Mouse (Mus musculus) stomach, embryonic 15.5 days (tissue): Measurements from ENCODE around the gene Dtx4. TPM values are rescaled to one million over a fixed set of nuclear protein-coding genes. Genes with fewer than 3 reads are reported as not detected.

Experiments
- ATAC-seq: fragments of 200-750 bp; cut with Nextera tagmentation; 2 replicates; pipeline ENCODE4 v1.8.0; 2017; ENCODE audit warnings: low read depth, moderate number of reproducible peaks, moderate TSS enrichment; ENCODE audit not compliant: insufficient read depth, low FRiP score
- H3K27ac ChIP-seq: fragments of 300-500 bp; sonication (generic); 2 replicates; pipeline ENCODE4 v1.5.1; 2015; ENCODE audit warnings: mild to moderate bottlenecking, inconsistent platforms
- H3K27me3 ChIP-seq: fragments of 300-500 bp; sonication (generic); replicated peaks from 2 replicates; pipeline ENCODE4 v1.6.1; 2015; ENCODE audit warnings: inconsistent platforms
- H3K36me3 ChIP-seq: fragments of 300-500 bp; sonication (generic); 2 replicates; pipeline ENCODE4 v1.6.1; 2015; ENCODE audit warnings: inconsistent platforms
- H3K4me1 ChIP-seq: fragments of 300-500 bp; sonication (generic); 2 replicates; pipeline ENCODE4 v1.6.1; 2015; ENCODE audit warnings: inconsistent platforms
- H3K4me2 ChIP-seq: fragments of 300-500 bp; sonication (generic); 2 replicates; pipeline ENCODE4 v1.6.1; 2015; ENCODE audit warnings: mild to moderate bottlenecking, inconsistent platforms
- H3K4me3 ChIP-seq: fragments of 300-500 bp; sonication (generic); replicated peaks from 2 replicates; pipeline ENCODE4 v1.5.1; 2015; ENCODE audit warnings: inconsistent platforms
- H3K9ac ChIP-seq: fragments of 300-500 bp; sonication (generic); 2 replicates; pipeline ENCODE4 v1.6.1; 2015; ENCODE audit warnings: inconsistent platforms
- H3K9me3 ChIP-seq: fragments of 300-500 bp; sonication (generic); 2 replicates; pipeline ENCODE4 v1.6.1; 2016; ENCODE audit warnings: inconsistent platforms
- WGBS: fragments of 180-500 bp; shearing (Covaris S2); methylation state at CpG from one replicate; pipeline ENCODE4 v1.1.7; 2015; 5-methylcytosine and 5-hydroxymethylcytosine counted together
- polyA plus RNA-seq: library from polyadenylated mRNA; unstranded; fragments of >200 nt; fragmentation: Nextera tagmentation; extraction: Ambion mirVana; gene quantifications from 2 replicates; pipeline ENCODE4 v1.2.1, GENCODE M21; 2015

Gene Dtx4
- polyA plus RNA-seq, 1 experiment from 2014 or later: 14.7 TPM

- no peaks in the 10 kb centered on the region for H3K27me3 ChIP-seq
- no peak overlapping the region for H3K4me2 ChIP-seq
- no peaks in the 10 kb centered on the region for H3K9me3 ChIP-seq
- H3K36me3 ChIP-seq: no peaks in the 10 kb centered on the region
- H3K4me1 ChIP-seq: no peaks in the 10 kb centered on the region
- H3K9ac ChIP-seq: no peak overlapping the region
- WGBS: 17% methylated on average over 2 of the region's 2 CpGs
- no peak for ATAC-seq
- no peak overlapping the region for H3K4me3 ChIP-seq
- H3K27ac ChIP-seq: no peak overlapping the region
These were observed 68.2 kb downstream of the Dtx4 start for GRCm38 (mm10) chr19:12433033-12433432.

- Histone ChIP-seq H3K27ac (no peak within 1 kb of the TSS), H3K4me2 (no peak within 1 kb of the TSS), H3K36me3 (no peaks in the 10 kb centered on the region), H3K27me3 (no peaks in the 10 kb centered on the region), H3K4me1 (no peaks in the 10 kb centered on the region), H3K4me3 (no peak within 1 kb of the TSS), H3K9ac (no peak within 1 kb of the TSS), H3K9me3 (no peaks in the 10 kb centered on the region)
- ATAC-seq: no peak
- WGBS: 92% methylated on average over 6 of the region's 6 CpGs
These were observed 73.6 kb downstream of the Dtx4 start, which contains the start of gene Pfpl for GRCm38 (mm10) chr19:12427605-12428004. Gene Pfpl, plus strand, starts transcription at chr19:12427905.

GRCm38 (mm10) chr19:12427101-12427500 is 74.2 kb downstream of the Dtx4 start:
- H3K27ac ChIP-seq: no peak overlapping the region
- no peak overlapping the region for H3K9ac ChIP-seq
- no peaks in the 10 kb centered on the region for H3K9me3 ChIP-seq
- H3K27me3 ChIP-seq: no peaks in the 10 kb centered on the region
- ATAC-seq: no peak
- H3K4me3 ChIP-seq: no peak overlapping the region
- H3K36me3 ChIP-seq: no peaks in the 10 kb centered on the region
- no peak overlapping the region for H3K4me2 ChIP-seq
- 67% methylated on average over 5 of the region's 5 CpGs for WGBS
- H3K4me1 ChIP-seq: no peaks in the 10 kb centered on the region

GRCm38 (mm10) chr19:12421680-12422079 is 79.6 kb downstream of the Dtx4 start:
- Histone ChIP-seq H3K4me3 (no peak overlapping the region), H3K4me2 (no peak overlapping the region), H3K9me3 (no peaks in the 10 kb centered on the region), H3K9ac (no peak overlapping the region), H3K4me1 (no peaks in the 10 kb centered on the region), H3K27me3 (no peaks in the 10 kb centered on the region), H3K27ac (no peak overlapping the region), H3K36me3 (no peaks in the 10 kb centered on the region)
- ATAC-seq: no peak
- WGBS: 83% methylated on average over 1 of the region's 1 CpGs

GRCm38 (mm10) chr19:12420555-12420954 is 80.7 kb downstream of the Dtx4 start:
- H3K4me3 ChIP-seq: no peak overlapping the region
- no peaks in the 10 kb centered on the region for H3K9me3 ChIP-seq
- no peak for ATAC-seq
- 68% methylated on average over 6 of the region's 6 CpGs for WGBS
- no peaks in the 10 kb centered on the region for H3K4me1 ChIP-seq
- no peak overlapping the region for H3K9ac ChIP-seq
- no peak overlapping the region for H3K4me2 ChIP-seq
- H3K36me3 ChIP-seq: no peaks in the 10 kb centered on the region
- H3K27me3 ChIP-seq: no peaks in the 10 kb centered on the region
- H3K27ac ChIP-seq: no peak overlapping the region

GRCm38 (mm10) chr19:12418312-12418711 is 82.9 kb downstream of the Dtx4 start:
- Histone ChIP-seq H3K9me3 (no peaks in the 10 kb centered on the region), H3K36me3 (no peaks in the 10 kb centered on the region), H3K27ac (no peak overlapping the region), H3K4me2 (no peak overlapping the region), H3K27me3 (no peaks in the 10 kb centered on the region), H3K4me1 (no peaks in the 10 kb centered on the region), H3K4me3 (no peak overlapping the region), H3K9ac (no peak overlapping the region)
- no peak for ATAC-seq
- 26% methylated on average over 3 of the region's 3 CpGs for WGBS

GRCm38 (mm10) chr19:12417361-12417760 is 83.9 kb downstream of the Dtx4 start, which contains the start of gene Olfr1441:
Gene Olfr1441, plus strand, starts transcription at chr19:12417433.
- Histone ChIP-seq H3K9me3 (no peaks in the 10 kb centered on the region), H3K27me3 (no peaks in the 10 kb centered on the region), H3K4me3 (no peak within 1 kb of the TSS), H3K27ac (no peak within 1 kb of the TSS), H3K9ac (no peak within 1 kb of the TSS), H3K4me2 (no peak within 1 kb of the TSS), H3K4me1 (no peaks in the 10 kb centered on the region), H3K36me3 (no peaks in the 10 kb centered on the region)
- ATAC-seq: no peak

Other genes with a start within 250 kb of the Dtx4 start
- gene Olfr235, start 240.4 kb downstream of the Dtx4 start, polyA plus RNA-seq: not detected in 2 replicates
- gene Olfr1434, start 221.6 kb downstream of the Dtx4 start, polyA plus RNA-seq: not detected in 2 replicates
- gene Olfr1436, start 202.3 kb downstream of the Dtx4 start, polyA plus RNA-seq: not detected in 2 replicates
- not detected in 2 replicates for gene Olfr1437, start 176.4 kb downstream of the Dtx4 start, polyA plus RNA-seq
- not detected in 2 replicates for gene Olfr1438-ps1, start 165.5 kb downstream of the Dtx4 start, polyA plus RNA-seq
- not detected in 2 replicates for gene Olfr1440, start 114.2 kb downstream of the Dtx4 start, polyA plus RNA-seq
- gene Olfr1441, start 84.0 kb downstream of the Dtx4 start, polyA plus RNA-seq: not detected in 2 replicates
- gene Pfpl, start 73.5 kb downstream of the Dtx4 start, polyA plus RNA-seq: not detected in 2 replicates
- gene Mpeg1, start 40.7 kb downstream of the Dtx4 start, polyA plus RNA-seq: 1.2 and 1.3 TPM in 2 replicates
- gene Fam111a, start 44.3 kb upstream of the Dtx4 start, polyA plus RNA-seq: 20.5 and 21.1 TPM in 2 replicates
- 0.32 and 0.43 TPM in 2 replicates for gene Gm4952, start 98.5 kb upstream of the Dtx4 start, polyA plus RNA-seq
- gene Glyat, start 131.9 kb upstream of the Dtx4 start, polyA plus RNA-seq: not detected in 2 replicates
- not detected in 2 replicates for gene Olfr1442, start 169.0 kb upstream of the Dtx4 start, polyA plus RNA-seq
- gene Olfr1443, start 176.7 kb upstream of the Dtx4 start, polyA plus RNA-seq: not detected in 2 replicates
- gene Keg1, start 194.3 kb upstream of the Dtx4 start, polyA plus RNA-seq: 0.43 and 0.82 TPM in 2 replicates